Mouse (Mus musculus): Measurements from ENCODE around the gene 4930562C15Rik. TPM values are rescaled to one million over a fixed set of nuclear protein-coding genes. Genes with fewer than 3 reads are reported as not detected.

The 4930562C15Rik gene
- polyA plus RNA-seq, 1 experiment from 2014 or later = 0.26 TPM

DNA sequence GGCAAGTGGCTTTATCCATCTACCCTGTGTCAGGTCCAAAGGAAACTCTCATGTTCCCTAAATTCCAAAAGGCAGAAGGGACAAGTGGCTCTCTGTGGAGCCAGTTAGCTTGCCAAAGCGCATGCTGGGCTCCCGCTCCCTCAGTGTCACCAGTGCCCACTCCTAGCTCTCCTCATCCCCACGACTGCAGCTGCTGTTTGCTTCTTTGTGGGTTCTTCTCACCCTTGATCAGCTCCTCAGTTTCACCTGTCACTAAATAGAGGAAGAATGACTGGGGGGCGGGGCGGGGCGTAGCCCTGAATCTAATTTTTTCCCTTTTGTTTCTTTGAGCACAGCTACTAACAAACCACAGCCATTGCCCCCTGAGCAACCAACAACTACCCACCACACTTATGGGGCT, 63.7 kb downstream of the 4930562C15Rik start:
- Histone ChIP-seq H3K4me2 (no peak overlapping the region), H3K27ac (replicated peaks) (no peak overlapping the region), H3K9me3 (no peaks in the 10 kb centered on the region), H3K4me3 (no peak overlapping the region), H3K4me1 (replicated peaks) (no peaks in the 10 kb centered on the region; the same call in none of the 2 replicates), H3K36me3 (no peaks in the 10 kb centered on the region), H3K27me3 (no peaks in the 10 kb centered on the region), H3K9ac (no peak overlapping the region)
- 82% methylated on average over 6 of the region's 6 CpGs for WGBS
- ATAC-seq (ENCODE audit: low FRiP score, low read depth) = no peak

DNA sequence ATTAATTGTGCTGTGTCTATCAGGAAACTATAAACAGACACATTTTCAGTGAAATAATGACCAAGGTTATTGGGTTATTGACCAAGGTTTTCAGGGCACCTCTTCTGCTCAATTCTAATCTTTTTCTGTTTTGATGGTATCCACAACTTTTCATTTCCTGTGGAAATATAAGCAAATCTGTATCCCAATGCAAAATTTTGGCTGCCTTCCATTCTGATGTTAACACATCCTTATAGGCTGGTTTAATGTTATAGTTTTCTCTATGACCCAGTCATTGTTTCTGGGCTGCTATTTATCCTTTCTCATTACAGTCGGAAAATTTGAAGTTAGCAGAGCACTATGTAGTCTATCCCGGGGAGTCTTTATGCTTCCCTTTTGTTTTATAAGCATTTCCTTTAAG, 64.5 kb downstream of the 4930562C15Rik start:
- ATAC-seq (ENCODE audit: low FRiP score, low read depth) = no peak
- no peak overlapping the region for H3K27ac ChIP-seq (replicated peaks)
- no peak overlapping the region for H3K4me3 ChIP-seq
- H3K36me3 ChIP-seq = no peaks in the 10 kb centered on the region
- no peaks in the 10 kb centered on the region for H3K27me3 ChIP-seq
- no peak overlapping the region for H3K9ac ChIP-seq
- no peak overlapping the region for H3K4me2 ChIP-seq
- H3K4me1 ChIP-seq (replicated peaks) = no peaks in the 10 kb centered on the region; the same call in none of the 2 replicates
- 85% methylated on average over 2 of the region's 2 CpGs for WGBS
- no peaks in the 10 kb centered on the region for H3K9me3 ChIP-seq

DNA sequence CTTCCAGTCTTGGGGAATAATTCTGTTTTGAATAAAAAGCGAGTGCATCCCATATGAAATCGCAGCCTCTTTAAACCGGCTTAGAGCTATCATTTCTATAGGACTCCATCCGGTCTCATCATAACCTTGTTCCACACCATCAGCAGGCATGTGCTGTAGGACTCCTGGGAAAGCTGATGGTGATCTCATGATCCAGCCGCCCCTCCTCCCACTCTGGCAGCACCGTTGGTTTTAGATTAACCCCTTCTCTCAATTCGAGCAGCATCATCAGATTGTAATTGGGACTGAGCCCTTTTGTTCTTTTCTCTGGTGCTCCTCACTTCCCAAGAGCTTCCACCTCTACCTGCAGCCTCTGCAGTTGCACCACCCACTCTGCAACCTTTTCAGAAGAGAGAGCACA, 66.0 kb downstream of the 4930562C15Rik start:
- Histone ChIP-seq H3K4me3 (no peak overlapping the region), H3K4me2 (no peak overlapping the region), H3K9ac (no peak overlapping the region), H3K9me3 (no peaks in the 10 kb centered on the region), H3K27me3 (no peaks in the 10 kb centered on the region), H3K36me3 (no peaks in the 10 kb centered on the region), H3K27ac (replicated peaks) (no peak overlapping the region; the same call in 1 of the 2 replicates), H3K4me1 (replicated peaks) (no peaks in the 10 kb centered on the region; the same call in none of the 2 replicates)
- ATAC-seq (ENCODE audit: low FRiP score, low read depth) = no peak
- 47% methylated on average over 7 of the region's 7 CpGs for WGBS

- 83% methylated on average over 2 of the region's 2 CpGs for WGBS
- Histone ChIP-seq H3K4me2 (no peak overlapping the region), H3K4me3 (no peak overlapping the region)
Observed at GRCm38 (mm10) chr16:4902390-4902789, 67.2 kb downstream of the 4930562C15Rik start.

GRCm38 (mm10) chr16:4903491-4904102, 68.4 kb downstream of the 4930562C15Rik start:
- ATAC-seq (ENCODE audit: low FRiP score, low read depth) = no peak

More at GRCm38 (mm10) chr16:4902390-4902789, 67.2 kb downstream of the 4930562C15Rik start:
- no peak for ATAC-seq (ENCODE audit: low FRiP score, low read depth)
- no peak overlapping the region for H3K9ac ChIP-seq
- no peaks in the 10 kb centered on the region for H3K36me3 ChIP-seq
- no peak overlapping the region for H3K27ac ChIP-seq (replicated peaks)
- H3K4me1 ChIP-seq (replicated peaks) = no peaks in the 10 kb centered on the region; the same call in 1 of the 2 replicates
- no peaks in the 10 kb centered on the region for H3K9me3 ChIP-seq
- no peaks in the 10 kb centered on the region for H3K27me3 ChIP-seq

GRCm38 (mm10) chr16:4904878-4905277, 69.7 kb downstream of the 4930562C15Rik start:
- no peak overlapping the region for H3K9ac ChIP-seq
- no peaks in the 10 kb centered on the region for H3K27me3 ChIP-seq
- H3K4me2 ChIP-seq = no peak overlapping the region
- 91% methylated on average over 3 of the region's 3 CpGs for WGBS
- H3K27ac ChIP-seq (replicated peaks) = no peak overlapping the region
- no peak for ATAC-seq (ENCODE audit: low FRiP score, low read depth)
- H3K4me3 ChIP-seq = no peak overlapping the region
- peaks cover 11% of the 10 kb centered on the region; the same call in 1 of the 2 replicates for H3K36me3 ChIP-seq
- no peaks in the 10 kb centered on the region; the same call in 1 of the 2 replicates for H3K4me1 ChIP-seq (replicated peaks)
- H3K9me3 ChIP-seq = no peaks in the 10 kb centered on the region

More at GRCm38 (mm10) chr16:4903491-4904102, 68.4 kb downstream of the 4930562C15Rik start:
- no peaks in the 10 kb centered on the region for H3K27me3 ChIP-seq
- H3K4me3 ChIP-seq = no peak overlapping the region
- H3K36me3 ChIP-seq = no peaks in the 10 kb centered on the region
- no peaks in the 10 kb centered on the region for H3K9me3 ChIP-seq
- H3K9ac ChIP-seq = no peak overlapping the region
- H3K4me2 ChIP-seq = no peak overlapping the region
- no peaks in the 10 kb centered on the region; the same call in 1 of the 2 replicates for H3K4me1 ChIP-seq (replicated peaks)
- WGBS = 90% methylated on average over 6 of the region's 6 CpGs
- no peak overlapping the region for H3K27ac ChIP-seq (replicated peaks)

GRCm38 (mm10) chr16:4905591-4905990, 70.4 kb downstream of the 4930562C15Rik start:
- H3K4me2 ChIP-seq = no peak overlapping the region
- ATAC-seq (ENCODE audit: low FRiP score, low read depth) = no peak
- H3K27me3 ChIP-seq = no peaks in the 10 kb centered on the region
- no peaks in the 10 kb centered on the region for H3K9me3 ChIP-seq
- no peaks in the 10 kb centered on the region; the same call in 1 of the 2 replicates for H3K4me1 ChIP-seq (replicated peaks)
- H3K36me3 ChIP-seq = peaks cover 15% of the 10 kb centered on the region; the same call in 1 of the 2 replicates
- H3K4me3 ChIP-seq = no peak overlapping the region
- H3K27ac ChIP-seq (replicated peaks) = no peak overlapping the region
- 65% methylated on average over 1 of the region's 1 CpGs for WGBS
- no peak overlapping the region for H3K9ac ChIP-seq

GRCm38 (mm10) chr16:4906559-4906958, 71.3 kb downstream of the 4930562C15Rik start:
- H3K4me1 ChIP-seq (replicated peaks) = no peaks in the 10 kb centered on the region; the same call in 1 of the 2 replicates
- H3K4me3 ChIP-seq = no peak overlapping the region
- no peaks in the 10 kb centered on the region for H3K9me3 ChIP-seq
- H3K36me3 ChIP-seq = peaks cover 24% of the 10 kb centered on the region
- no peak overlapping the region for H3K4me2 ChIP-seq
- ATAC-seq (ENCODE audit: low FRiP score, low read depth) = no peak
- no peaks in the 10 kb centered on the region for H3K27me3 ChIP-seq
- no peak overlapping the region for H3K9ac ChIP-seq
- no peak overlapping the region for H3K27ac ChIP-seq (replicated peaks)

DNA sequence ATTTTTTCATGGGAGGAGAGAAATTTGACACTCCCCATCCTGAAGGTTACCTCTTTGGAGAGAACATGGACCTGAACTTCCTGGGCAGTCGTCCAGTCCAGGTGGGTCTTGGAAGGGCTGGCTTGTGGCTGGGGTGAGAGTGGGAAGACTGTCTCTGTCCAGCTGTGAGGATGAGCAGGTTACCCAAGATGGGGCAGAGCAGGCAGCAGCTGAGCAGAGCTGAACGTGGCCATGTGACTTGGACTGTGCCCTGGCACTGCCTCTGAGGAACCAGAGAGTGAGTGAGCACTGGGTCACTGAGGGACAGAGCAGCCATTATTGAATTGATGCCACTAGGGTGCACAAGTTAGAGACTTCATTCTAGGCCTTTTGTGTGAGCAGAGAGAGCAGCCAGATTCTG, 72.2 kb downstream of the 4930562C15Rik start:
- no peaks in the 10 kb centered on the region; the same call in 1 of the 2 replicates for H3K4me1 ChIP-seq (replicated peaks)
- H3K9me3 ChIP-seq = no peaks in the 10 kb centered on the region
- no peak overlapping the region for H3K4me2 ChIP-seq
- no peak overlapping the region for H3K4me3 ChIP-seq
- WGBS = 66% methylated on average over 2 of the region's 2 CpGs
- no peaks in the 10 kb centered on the region for H3K27me3 ChIP-seq
- peaks cover 32% of the 10 kb centered on the region for H3K36me3 ChIP-seq
- no peak for ATAC-seq (ENCODE audit: low FRiP score, low read depth)
- no peak overlapping the region for H3K27ac ChIP-seq (replicated peaks)
- no peak overlapping the region for H3K9ac ChIP-seq

GRCm38 (mm10) chr16:4907972-4908371, 72.8 kb downstream of the 4930562C15Rik start:
- 51% methylated on average over 4 of the region's 5 CpGs for WGBS
- peaks cover 37% of the 10 kb centered on the region for H3K36me3 ChIP-seq
- ATAC-seq (ENCODE audit: low FRiP score, low read depth) = no peak

GRCm38 (mm10) chr16:4909745-4910144, 74.5 kb downstream of the 4930562C15Rik start:
- H3K4me2 ChIP-seq = no peak overlapping the region
- no peak overlapping the region for H3K27ac ChIP-seq (replicated peaks)
- no peaks in the 10 kb centered on the region for H3K27me3 ChIP-seq
- peaks cover 40% of the 10 kb centered on the region for H3K36me3 ChIP-seq
- H3K9ac ChIP-seq = no peak overlapping the region
- no peaks in the 10 kb centered on the region for H3K9me3 ChIP-seq
- H3K4me3 ChIP-seq = no peak overlapping the region
- ATAC-seq (ENCODE audit: low FRiP score, low read depth) = no peak
- no peaks in the 10 kb centered on the region for H3K4me1 ChIP-seq (replicated peaks)
- WGBS = 97% methylated on average over 2 of the region's 2 CpGs

More at GRCm38 (mm10) chr16:4907972-4908371, 72.8 kb downstream of the 4930562C15Rik start:
- no peaks in the 10 kb centered on the region for H3K9me3 ChIP-seq
- no peak overlapping the region for H3K27ac ChIP-seq (replicated peaks)
- no peak overlapping the region for H3K4me2 ChIP-seq
- H3K9ac ChIP-seq = no peak overlapping the region
- no peak overlapping the region for H3K4me3 ChIP-seq
- no peaks in the 10 kb centered on the region; the same call in 1 of the 2 replicates for H3K4me1 ChIP-seq (replicated peaks)
- H3K27me3 ChIP-seq = no peaks in the 10 kb centered on the region

GRCm38 (mm10) chr16:4910758-4911157, 75.5 kb downstream of the 4930562C15Rik start:
- ATAC-seq (ENCODE audit: low FRiP score, low read depth) = no peak
- H3K27ac ChIP-seq (replicated peaks) = no peak overlapping the region
- H3K36me3 ChIP-seq = peaks cover 47% of the 10 kb centered on the region
- 99% methylated on average over 8 of the region's 8 CpGs for WGBS
- no peaks in the 10 kb centered on the region for H3K9me3 ChIP-seq
- H3K4me1 ChIP-seq (replicated peaks) = no peaks in the 10 kb centered on the region
- no peaks in the 10 kb centered on the region for H3K27me3 ChIP-seq
- H3K4me2 ChIP-seq = no peak overlapping the region
- no peak overlapping the region for H3K4me3 ChIP-seq
- no peak overlapping the region for H3K9ac ChIP-seq

Measured in hindbrain, embryonic 15.5 days (tissue).